Mouse (Mus musculus) hindlimb bud, embryonic 11.5 days (tissue): ENCODE data around the gene Ccnh.
"Not testable (repeated sequence)": the region's sequence is repeated elsewhere in the genome, so short reads cannot be mapped to it uniquely, and the experiment has no call there.

Source experiments
- DNase-seq: peaks from one replicate; pipeline ENCODE4 v3.0.0-alpha.2; 2012; ENCODE audit warnings: low read depth, low spot score; ENCODE audit errors: extremely low spot score

Ccnh gene

GRCm38 (mm10) chr13:85188903-85189643 is at the start of gene Ccnh:
TSS of gene Ccnh (plus strand) at chr13:85189408.
- DNase-seq, result peak; percentile 42

- not testable (repeated sequence) for DNase-seq
Observed at GRCm38 (mm10) chr13:85143361-85143760, 45.8 kb upstream of the Ccnh start.

DNA sequence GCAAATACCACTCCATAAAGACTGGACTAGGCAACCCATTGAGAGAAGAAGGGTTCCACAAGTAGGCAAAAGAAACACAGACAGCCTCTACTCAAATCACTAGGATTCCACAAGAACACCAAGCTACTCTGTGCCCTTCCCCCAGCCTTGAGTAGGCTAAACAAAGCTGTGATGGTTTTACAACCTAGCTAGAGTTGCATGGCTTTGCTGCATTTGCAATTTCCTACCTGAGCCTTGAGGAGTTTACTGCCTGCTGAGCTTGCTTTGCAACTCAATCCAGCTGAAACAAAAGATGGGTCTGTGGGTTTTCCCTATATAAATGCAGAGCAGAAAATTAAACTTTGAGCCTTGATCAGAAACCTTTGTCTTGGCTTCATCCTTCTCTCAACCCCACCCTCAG is 42.7 kb upstream of the Ccnh start:
- DNase-seq, result no peak

DNA sequence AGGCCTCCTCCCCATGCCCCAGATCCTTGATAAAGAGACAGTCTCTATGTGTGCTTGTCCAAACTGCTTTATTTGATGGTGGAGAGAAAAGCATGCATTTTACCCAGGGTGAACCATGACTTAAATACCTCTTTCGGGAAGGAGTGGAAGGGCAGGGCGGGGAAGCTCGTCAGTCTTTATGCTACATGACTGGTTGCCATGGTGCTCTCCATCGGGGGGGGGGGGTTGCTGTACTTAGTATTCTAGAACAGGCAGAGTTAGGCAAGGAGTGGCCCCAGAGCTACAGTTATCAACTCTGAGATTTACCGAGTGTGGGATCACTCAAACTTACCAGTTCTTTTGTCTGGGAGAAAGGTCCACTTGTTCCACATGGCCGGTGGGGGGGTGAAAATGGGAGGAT is 34.5 kb upstream of the Ccnh start:
- DNase-seq, result no peak

- DNase-seq, result no peak
Observed at GRCm38 (mm10) chr13:85159971-85160370, 29.2 kb upstream of the Ccnh start.

- DNase-seq, result no peak
Observed at GRCm38 (mm10) chr13:85164512-85165124, 24.6 kb upstream of the Ccnh start.

- DNase-seq, result no peak
Observed at GRCm38 (mm10) chr13:85189644-85190121, 475 bp downstream of the Ccnh start.

DNA sequence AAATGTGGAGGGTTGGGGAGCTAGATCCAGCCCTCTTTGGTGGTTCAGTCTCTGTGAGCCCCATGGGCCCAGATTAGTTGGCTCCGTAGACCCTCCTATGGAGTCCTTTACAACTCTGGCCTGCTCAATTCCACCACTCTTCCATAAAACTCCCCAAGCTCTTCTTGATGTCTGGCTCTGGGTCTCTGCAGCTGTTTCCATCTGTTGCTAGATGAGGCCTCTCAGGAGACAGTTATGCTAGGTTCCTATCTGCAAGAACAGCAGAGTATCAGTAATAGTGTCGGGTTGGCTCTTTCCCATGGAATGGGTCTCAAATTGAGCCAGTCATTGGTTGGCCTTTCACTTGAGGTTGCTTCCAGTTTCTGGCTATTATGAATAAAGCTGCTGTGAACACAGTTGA is 2.0 kb downstream of the Ccnh start:
- DNase-seq, result no peak

- no peak for DNase-seq
Observed at GRCm38 (mm10) chr13:85207493-85207892, 18.3 kb downstream of the Ccnh start.

DNA sequence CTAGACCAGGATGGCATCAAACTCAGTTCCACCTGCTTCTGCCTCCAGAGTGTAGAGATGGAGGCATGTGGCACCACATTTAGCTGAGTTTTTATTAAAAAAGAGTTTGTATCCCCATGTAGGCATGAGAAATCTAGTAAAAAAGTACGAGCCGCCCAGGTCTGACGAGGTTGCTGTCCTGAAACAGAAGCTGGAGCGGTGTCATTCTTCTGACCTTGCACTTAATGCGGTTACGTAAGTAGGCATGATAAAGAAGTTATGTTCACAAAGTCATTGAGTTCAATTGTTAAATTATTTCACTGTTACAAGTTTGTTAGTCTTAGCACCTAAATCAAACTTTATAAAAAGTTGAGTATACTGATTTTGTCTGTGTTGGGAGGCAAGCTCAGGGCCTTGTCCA is 19.4 kb downstream of the Ccnh start:
- no peak for DNase-seq

DNA sequence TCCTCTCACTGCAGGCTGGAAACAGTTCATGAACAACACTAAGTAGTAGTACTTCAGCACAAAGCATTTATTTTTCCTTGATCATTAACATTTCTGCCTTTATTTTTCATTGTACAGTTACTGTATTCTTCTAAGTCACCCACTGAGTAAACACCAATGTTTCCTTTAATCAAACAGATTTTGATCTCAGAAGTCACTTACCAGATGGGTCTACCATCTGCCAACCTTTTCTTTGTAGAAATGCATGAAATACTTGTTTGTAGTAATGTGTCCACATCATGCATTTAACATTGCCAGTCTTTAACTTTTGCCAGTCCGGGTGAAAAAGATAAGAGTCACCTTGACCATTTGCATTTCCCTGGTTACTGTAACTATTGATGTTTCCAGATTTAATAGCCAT is 21.1 kb downstream of the Ccnh start:
- no peak for DNase-seq

DNA sequence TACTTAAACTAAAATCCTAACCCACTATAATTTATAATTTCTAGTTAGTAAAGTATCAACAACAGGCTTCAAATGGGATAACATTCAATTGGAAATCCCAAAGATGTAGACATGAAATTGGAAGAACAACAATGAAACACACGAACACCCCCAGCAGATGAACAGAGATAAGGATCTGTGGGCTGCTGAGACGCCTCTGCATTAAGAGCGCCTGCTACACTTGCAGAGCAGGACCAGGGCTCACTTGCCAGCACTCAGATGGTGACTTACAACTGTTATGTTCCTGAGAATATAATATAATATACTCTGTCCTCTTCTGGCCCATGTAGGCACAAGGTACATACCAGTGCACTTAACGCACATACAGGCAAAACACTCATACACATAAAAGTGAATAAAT is 29.4 kb downstream of the Ccnh start:
- DNase-seq, result no peak

GRCm38 (mm10) chr13:85238760-85239159 is 49.6 kb downstream of the Ccnh start:
- no peak for DNase-seq
